Mouse (Mus musculus) kidney, adult 2 months (tissue): ENCODE measurements at regions not wholly inside any gene's neighbourhood (a gene's known extent, or its start where the extent isn't known, plus 50 kb on each side); places are given as distances from the start of the nearest gene placed in this dataset.

Experiments
- DNase-seq: peaks from one replicate; pipeline ENCODE4 v3.0.0; 2021
- H3K27ac ChIP-seq: fragments of 200-500 bp; 2 replicates; pipeline ENCODE4 v1.5.1; 2012; ENCODE audit warnings: low read depth, low read length, control low read depth, inconsistent platforms; ENCODE audit not compliant: insufficient read depth
- H3K27me3 ChIP-seq: fragments of 200-500 bp; replicated peaks from 2 replicates; pipeline ENCODE4 v1.6.1; 2012; ENCODE audit warnings: mild to moderate bottlenecking, moderate library complexity, low read length, inconsistent platforms; ENCODE audit not compliant: control insufficient read depth, insufficient read depth
- H3K36me3 ChIP-seq: fragments of 200-500 bp; 2 replicates; pipeline ENCODE4 v1.6.1; 2012; ENCODE audit warnings: mild to moderate bottlenecking, moderate library complexity, low read length, inconsistent platforms; ENCODE audit not compliant: control insufficient read depth, insufficient read depth
- H3K4me1 ChIP-seq: fragments of 200-500 bp; 2 replicates; pipeline ENCODE4 v1.6.1; 2011; ENCODE audit warnings: low read length; ENCODE audit not compliant: control insufficient read depth, insufficient read depth
- H3K4me3 ChIP-seq: fragments of 200-500 bp; 2 replicates; pipeline ENCODE4 v1.5.1; 2011; ENCODE audit warnings: mild to moderate bottlenecking, low read depth, low read length, control low read depth; ENCODE audit not compliant: insufficient read depth
- CTCF ChIP-seq: fragments of 200-500 bp; conservative IDR thresholded peaks from 2 replicates; pipeline ENCODE4 v1.5.1; 2011; ENCODE audit warnings: low read depth, mild to moderate bottlenecking, control low read depth, low read length, moderate library complexity, mixed read lengths; ENCODE audit not compliant: insufficient read depth, insufficient read length
- POLR2A ChIP-seq: fragments of 200-500 bp; IDR thresholded peaks from one replicate; pipeline ENCODE4 v1.6.1; 2011; ENCODE audit warnings: low read depth, low read length, control low read depth
- WGBS: fragments of 180-500 bp; shearing (Covaris S2); methylation state at CpG from one replicate; pipeline ENCODE4 v1.1.7; 2018; 5-methylcytosine and 5-hydroxymethylcytosine counted together

DNA sequence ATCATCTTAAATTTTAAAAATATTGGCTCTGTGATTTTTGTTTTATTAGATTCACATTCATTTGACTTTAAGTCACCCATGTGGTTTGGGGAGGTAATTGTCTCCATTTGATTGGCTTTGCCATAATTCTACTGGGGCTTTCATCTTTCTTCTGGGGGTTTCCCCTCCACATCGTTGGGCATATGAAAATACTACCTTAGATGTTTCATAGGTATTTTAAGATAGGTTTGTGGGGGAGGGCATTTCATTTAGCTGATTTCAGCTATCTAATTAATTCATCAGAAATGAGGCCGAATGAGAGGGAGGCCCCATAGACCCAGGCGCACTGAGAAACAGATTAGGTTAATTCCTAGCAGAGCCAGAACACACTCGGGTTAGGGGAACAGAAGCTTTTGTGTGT is 259.6 kb downstream of the Hhipl2 start:
- Histone ChIP-seq H3K36me3 (no peaks in the 10 kb centered on the region), H3K27ac (no peak overlapping the region), H3K4me3 (no peak overlapping the region), H3K27me3 (no peaks in the 10 kb centered on the region), H3K4me1 (no peaks in the 10 kb centered on the region)
- WGBS: 87% methylated on average over 4 of the region's 4 CpGs
- TF ChIP-seq CTCF (no peak), POLR2A (no peak)
- DNase-seq: no peak

DNA sequence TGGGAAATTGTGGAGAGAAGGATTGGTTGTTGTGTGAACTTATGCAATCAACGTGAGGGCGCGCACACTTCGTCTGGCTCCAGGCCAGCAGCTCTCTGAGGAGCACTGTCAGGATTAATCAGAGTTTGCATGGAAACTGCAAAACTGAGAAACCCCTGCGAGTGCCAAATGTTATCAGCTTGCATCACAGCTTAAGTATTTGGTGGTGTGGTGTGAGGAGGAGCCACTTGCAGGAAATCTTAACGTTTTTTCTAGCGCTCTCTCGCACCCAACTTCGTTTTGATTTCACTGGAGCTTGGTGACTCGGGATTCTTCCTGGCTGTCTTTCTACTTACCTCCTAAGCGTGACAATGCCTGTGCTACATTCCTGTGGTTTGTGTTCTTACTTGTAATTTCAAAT is 261.9 kb downstream of the Hhipl2 start:
- Histone ChIP-seq H3K4me1 (no peaks in the 10 kb centered on the region), H3K36me3 (no peaks in the 10 kb centered on the region), H3K27me3 (no peaks in the 10 kb centered on the region), H3K4me3 (no peak overlapping the region), H3K27ac (no peak overlapping the region)
- 50% methylated on average over 11 of the region's 11 CpGs for WGBS
- no peak for DNase-seq
- TF ChIP-seq POLR2A (no peak), CTCF (no peak)

- H3K36me3 ChIP-seq: no peaks in the 10 kb centered on the region
- no peaks in the 10 kb centered on the region for H3K27me3 ChIP-seq
- no peak for TF ChIP-seq POLR2A
- TF ChIP-seq CTCF: no peak
- H3K27ac ChIP-seq: no peak overlapping the region
- no peaks in the 10 kb centered on the region for H3K4me1 ChIP-seq
- WGBS: 88% methylated on average over 5 of the region's 5 CpGs
- no peak overlapping the region for H3K4me3 ChIP-seq
- no peak for DNase-seq
These were observed 268.0 kb downstream of the Hhipl2 start for GRCm38 (mm10) chr1:183686056-183686455.

GRCm38 (mm10) chr1:183692756-183693155 is 274.7 kb downstream of the Hhipl2 start:
- no peak for DNase-seq
- Histone ChIP-seq H3K36me3 (no peaks in the 10 kb centered on the region), H3K27ac (no peak overlapping the region), H3K27me3 (no peaks in the 10 kb centered on the region), H3K4me1 (no peaks in the 10 kb centered on the region), H3K4me3 (no peak overlapping the region)
- WGBS: 77% methylated on average over 5 of the region's 5 CpGs
- TF ChIP-seq CTCF: no peak
- no peak for TF ChIP-seq POLR2A

- WGBS: 86% methylated on average over 11 of the region's 11 CpGs
- Histone ChIP-seq H3K27ac (no peak overlapping the region), H3K4me3 (no peak overlapping the region), H3K27me3 (no peaks in the 10 kb centered on the region), H3K4me1 (no peaks in the 10 kb centered on the region), H3K36me3 (no peaks in the 10 kb centered on the region)
- DNase-seq: peak; percentile 19
- TF ChIP-seq POLR2A (no peak), CTCF (peak; percentile 39)
These were observed 281.3 kb downstream of the Hhipl2 start for GRCm38 (mm10) chr1:183699284-183699683.

DNA sequence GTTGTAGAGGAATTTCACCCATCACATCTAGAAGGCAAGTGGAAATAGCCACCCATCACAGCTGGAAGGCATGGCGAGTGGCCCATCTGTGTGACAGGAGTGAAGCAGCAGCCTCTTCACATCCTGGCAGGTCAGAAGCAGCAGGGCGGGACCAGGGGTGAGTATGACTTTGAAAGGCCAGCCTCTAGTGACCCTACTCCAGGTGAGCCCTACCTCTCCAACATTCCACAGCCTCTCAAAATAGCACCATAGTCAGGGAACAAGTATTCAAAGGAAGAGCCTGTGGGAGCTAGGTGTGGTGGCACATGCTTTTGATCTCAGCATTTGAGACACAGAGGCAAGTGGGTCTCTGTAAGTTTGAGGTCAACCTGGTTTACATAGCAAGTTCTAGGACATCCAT is 284.9 kb downstream of the Hhipl2 start:
- H3K4me1 ChIP-seq: no peaks in the 10 kb centered on the region
- H3K27me3 ChIP-seq: no peaks in the 10 kb centered on the region
- H3K36me3 ChIP-seq: no peaks in the 10 kb centered on the region
- no peak overlapping the region for H3K4me3 ChIP-seq
- no peak for DNase-seq
- TF ChIP-seq POLR2A (no peak), CTCF (no peak)
- H3K27ac ChIP-seq: no peak overlapping the region
- 88% methylated on average over 2 of the region's 2 CpGs for WGBS

GRCm38 (mm10) chr1:183712895-183713294 is 294.9 kb downstream of the Hhipl2 start:
- no peak for DNase-seq
- TF ChIP-seq POLR2A: no peak
- TF ChIP-seq CTCF: no peak
- Histone ChIP-seq H3K4me1 (no peaks in the 10 kb centered on the region), H3K36me3 (no peaks in the 10 kb centered on the region), H3K4me3 (no peak overlapping the region), H3K27ac (no peak overlapping the region), H3K27me3 (no peaks in the 10 kb centered on the region)
- 72% methylated on average over 1 of the region's 1 CpGs for WGBS

- Histone ChIP-seq H3K4me1 (no peaks in the 10 kb centered on the region), H3K4me3 (no peak overlapping the region), H3K27me3 (no peaks in the 10 kb centered on the region), H3K27ac (no peak overlapping the region), H3K36me3 (no peaks in the 10 kb centered on the region)
- no peak for DNase-seq
- TF ChIP-seq POLR2A (no peak), CTCF (no peak)
- WGBS: 96% methylated on average over 1 of the region's 1 CpGs
These were observed 296.0 kb upstream of the Dusp10 start for GRCm38 (mm10) chr1:183717060-183717459.
